Mouse (Mus musculus) liver, adult 2 months (tissue): ENCODE results near the gene Clic4.

Experiments used
- CTCF ChIP-seq: fragments of 200-500 bp; IDR thresholded peaks from 2 replicates; pipeline ENCODE4 v1.5.1; 2011; ENCODE audit warnings: low read depth, low read length, control low read depth
- POLR2A ChIP-seq: fragments of 200-500 bp; IDR thresholded peaks from 2 replicates; pipeline ENCODE4 v1.6.1; 2011; ENCODE audit warnings: low read length, control low read depth; ENCODE audit not compliant: insufficient read depth; ENCODE audit errors: extremely low read depth

GRCm38 (mm10) chr4:135306971-135307632, 34.5 kb upstream of the Clic4 start:
- TF ChIP-seq CTCF (no peak), POLR2A (no peak)
